Mouse (Mus musculus): ENCODE measurements at regions not wholly inside any gene's neighbourhood (a gene's known extent, or its start where the extent isn't known, plus 50 kb on each side); places are given as distances from the start of the nearest gene placed in this dataset.

DNA sequence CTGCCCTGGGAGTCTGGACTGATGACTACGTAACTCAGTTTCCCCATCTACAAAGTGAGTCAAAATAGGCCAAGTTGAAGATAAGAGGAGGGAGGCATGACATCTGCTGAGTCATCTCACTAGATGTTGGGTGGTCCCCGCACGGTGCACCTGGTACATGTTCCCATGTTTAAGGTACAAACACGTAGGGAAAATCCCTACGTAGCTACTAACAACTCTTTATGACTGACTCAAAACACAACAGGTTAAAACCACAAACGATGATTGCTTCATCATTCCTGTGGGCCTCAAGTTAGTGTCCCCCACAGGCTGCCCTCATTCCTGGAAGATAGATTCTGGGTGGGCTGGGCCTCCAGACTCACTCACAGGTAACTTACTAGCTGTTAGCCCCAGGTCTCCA is 107.7 kb downstream of the Sox9 start:
- DNase-seq (ENCODE audit: low spot score): no peak

- DNase-seq (ENCODE audit: low spot score): no peak
Measured at GRCm38 (mm10) chr11:112897597-112897996, 115.6 kb downstream of the Sox9 start.

DNA sequence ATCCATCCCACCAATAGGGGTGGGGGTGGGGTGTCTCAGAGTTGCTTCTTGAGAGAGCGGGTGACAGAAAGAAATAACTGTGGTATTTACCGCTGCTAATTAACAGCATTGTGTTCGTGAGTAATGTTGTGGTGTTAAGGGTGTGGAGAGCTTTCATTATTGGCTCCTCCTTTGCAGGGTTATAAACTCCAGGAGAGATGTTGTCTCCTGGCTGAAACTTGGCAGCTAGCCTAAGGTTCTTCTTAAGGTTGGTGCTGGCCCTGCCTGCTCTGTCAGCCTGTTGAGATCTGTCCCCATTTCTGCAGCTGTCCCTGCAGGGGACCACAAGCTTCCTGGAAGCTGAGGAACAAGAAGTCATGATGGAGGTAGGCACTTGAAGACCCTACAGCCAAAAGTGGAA is 120.6 kb downstream of the Sox9 start:
- no peak for DNase-seq (ENCODE audit: low spot score)

GRCm38 (mm10) chr11:112910309-112910708 is 128.3 kb downstream of the Sox9 start:
- no peak for DNase-seq (ENCODE audit: low spot score)

GRCm38 (mm10) chr11:112912875-112913274 is 130.9 kb downstream of the Sox9 start:
- DNase-seq (ENCODE audit: low spot score): no peak

- DNase-seq (ENCODE audit: low spot score): no peak
Measured at GRCm38 (mm10) chr11:112916923-112917322, 134.9 kb downstream of the Sox9 start.

- no peak for DNase-seq (ENCODE audit: low spot score)
Measured at GRCm38 (mm10) chr11:112920131-112920530, 138.1 kb downstream of the Sox9 start.

GRCm38 (mm10) chr11:112924577-112924976 is 142.6 kb downstream of the Sox9 start:
- DNase-seq (ENCODE audit: low spot score): no peak

- DNase-seq (ENCODE audit: low spot score): no peak
Measured at GRCm38 (mm10) chr11:112925140-112925539, 143.1 kb downstream of the Sox9 start.

GRCm38 (mm10) chr11:112926330-112927025 is 144.5 kb downstream of the Sox9 start:
- DNase-seq (ENCODE audit: low spot score): no peak

DNA sequence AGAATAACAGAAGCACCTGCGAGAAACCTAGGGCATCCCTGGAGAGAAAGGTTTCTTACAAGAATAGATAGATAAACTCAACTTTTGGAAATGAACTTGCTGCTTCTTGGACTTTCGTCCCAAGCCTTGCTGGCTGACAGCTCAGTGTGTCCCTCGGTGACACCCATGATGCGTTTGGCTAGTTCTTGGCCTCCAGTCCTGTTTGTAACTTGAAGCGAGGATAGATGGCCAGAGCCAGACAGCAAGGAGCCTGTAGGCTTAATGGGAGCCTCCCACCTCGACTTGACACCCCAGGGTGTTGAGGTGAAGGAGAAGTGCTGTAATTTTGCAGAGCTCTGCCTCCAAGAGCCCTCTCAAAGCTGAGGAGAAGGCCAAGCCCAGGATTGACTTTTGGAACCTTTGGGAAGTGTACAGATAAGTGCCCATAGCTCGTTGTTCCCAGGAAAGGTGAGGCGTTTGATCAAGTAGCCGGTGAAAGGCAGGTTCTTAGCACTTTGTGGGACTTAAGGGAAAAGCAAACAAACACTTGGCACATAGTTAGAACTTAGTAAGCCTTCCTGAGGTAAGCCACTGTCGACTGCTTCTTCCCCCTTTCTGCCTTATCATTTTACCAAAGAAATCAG is 148.3 kb downstream of the Sox9 start:
- DNase-seq (ENCODE audit: low spot score): no peak

- DNase-seq (ENCODE audit: low spot score): no peak
Measured at GRCm38 (mm10) chr11:112938035-112938434, 156.0 kb downstream of the Sox9 start.

DNA sequence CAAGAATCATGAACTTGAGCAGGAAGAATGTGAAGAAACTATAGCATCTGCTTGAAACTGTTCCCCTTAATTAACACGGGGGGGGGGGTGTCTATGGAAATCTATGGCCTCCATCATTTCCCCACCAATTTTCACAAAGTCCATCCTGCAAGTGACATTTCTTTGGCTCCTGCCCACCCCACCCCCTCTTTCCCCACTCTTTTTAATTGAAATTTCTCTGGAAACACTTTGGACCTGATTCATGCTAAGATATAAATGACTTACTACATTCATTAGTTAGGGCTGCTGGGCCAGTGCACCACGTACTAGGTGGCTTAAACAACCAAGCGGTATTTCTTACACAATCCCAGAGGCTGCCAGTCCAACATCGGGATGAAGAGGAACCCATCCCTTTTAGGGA is 169.4 kb downstream of the Sox9 start:
- no peak for DNase-seq (ENCODE audit: low spot score)

GRCm38 (mm10) chr11:112952356-112952755 is 170.3 kb downstream of the Sox9 start:
- DNase-seq (ENCODE audit: low spot score): no peak

DNA sequence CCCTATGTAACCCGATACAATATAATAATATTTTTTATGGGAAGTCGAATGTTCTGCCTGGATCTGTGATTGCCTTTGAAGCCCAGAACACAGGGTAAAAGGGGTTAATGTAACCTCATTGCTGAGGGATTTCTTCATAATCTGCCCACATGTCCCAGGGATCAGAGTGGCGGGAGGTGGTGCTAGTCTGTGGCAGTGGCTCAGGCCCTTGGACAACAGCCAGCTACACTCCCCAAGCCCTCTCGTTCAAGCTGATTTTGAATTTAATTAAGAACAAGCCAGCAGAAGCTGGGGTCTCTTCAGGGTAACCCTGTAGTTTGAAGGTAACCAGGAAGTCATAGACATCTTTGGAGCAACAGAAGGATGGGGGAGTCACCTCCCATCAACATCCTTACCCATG is 171.5 kb downstream of the Sox9 start:
- DNase-seq (ENCODE audit: low spot score): no peak

DNA sequence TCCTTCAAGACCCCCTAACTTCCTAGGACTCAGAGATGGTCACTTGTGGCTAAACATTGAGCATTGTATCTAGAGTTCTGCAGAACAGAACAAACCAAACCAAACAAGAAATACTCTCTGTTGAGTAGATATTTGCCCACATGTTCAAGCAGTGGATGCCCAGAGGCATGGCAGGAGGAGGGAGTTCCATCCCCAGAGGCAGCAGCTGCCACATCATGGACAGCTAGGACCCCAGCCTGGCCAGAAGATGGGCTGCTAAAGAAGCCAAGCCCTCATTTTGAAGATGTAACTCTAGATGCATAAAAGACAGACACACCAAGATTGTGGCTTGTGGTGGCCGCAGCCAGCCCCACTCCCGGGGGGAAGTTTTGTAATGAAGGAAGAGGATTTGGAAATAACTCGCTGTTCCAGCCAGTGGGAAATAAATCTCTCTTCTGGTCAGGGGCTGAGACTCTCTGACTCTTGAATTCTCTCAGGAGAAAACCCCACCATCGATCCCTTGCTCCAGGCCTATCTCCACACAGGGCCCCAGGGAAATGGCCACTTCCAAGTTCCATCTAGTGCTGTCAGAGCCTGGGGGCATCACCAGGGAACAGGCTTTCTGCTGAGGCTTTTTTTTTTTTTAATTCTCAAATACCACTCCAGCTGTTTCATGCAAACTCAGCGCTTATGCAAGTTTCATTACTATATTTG is 174.9 kb downstream of the Sox9 start:
- no peak for DNase-seq (ENCODE audit: low spot score)

GRCm38 (mm10) chr11:112959609-112960008 is 177.6 kb downstream of the Sox9 start:
- no peak for DNase-seq (ENCODE audit: low spot score)

DNA sequence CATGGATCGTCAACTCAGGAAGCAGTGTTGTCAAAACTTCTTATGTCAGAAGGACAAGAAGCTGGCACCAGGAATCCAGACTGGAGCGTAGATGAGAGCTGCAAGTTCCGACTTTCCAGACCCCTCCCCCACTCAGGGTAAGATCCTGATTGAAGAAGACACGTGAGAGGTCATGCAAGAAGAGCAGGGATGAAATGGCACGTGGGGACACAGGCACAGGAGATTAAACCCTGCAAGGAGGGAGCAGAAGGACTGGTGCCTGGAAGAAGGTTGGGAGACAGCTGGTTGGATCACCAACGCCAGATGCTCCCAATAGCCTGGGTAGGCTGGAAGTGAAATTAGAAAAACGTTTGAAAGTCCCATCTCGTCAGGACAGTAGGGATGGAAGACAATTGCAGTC is 191.3 kb downstream of the Sox9 start:
- no peak for DNase-seq (ENCODE audit: low spot score)

DNA sequence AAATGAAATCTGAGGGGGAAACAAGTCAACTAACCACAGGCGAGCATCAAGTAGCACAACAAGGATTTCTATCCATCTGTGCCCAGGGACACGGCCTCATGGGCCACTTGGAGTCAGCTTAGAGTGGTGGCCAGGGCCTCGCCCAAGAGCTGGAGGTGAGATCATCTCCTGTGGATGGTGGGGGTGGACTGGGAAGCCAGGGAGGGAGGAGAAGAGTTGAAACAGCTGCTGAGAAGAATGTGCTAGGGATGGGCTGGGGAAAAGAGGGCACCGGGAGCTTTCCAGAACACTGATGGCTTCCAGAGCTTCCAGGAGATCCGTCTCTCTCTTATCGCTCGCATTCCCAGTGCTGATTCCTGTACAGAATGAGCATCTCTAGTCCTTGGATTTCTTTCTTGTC is 192.9 kb downstream of the Sox9 start:
- DNase-seq (ENCODE audit: low spot score): no peak

DNA sequence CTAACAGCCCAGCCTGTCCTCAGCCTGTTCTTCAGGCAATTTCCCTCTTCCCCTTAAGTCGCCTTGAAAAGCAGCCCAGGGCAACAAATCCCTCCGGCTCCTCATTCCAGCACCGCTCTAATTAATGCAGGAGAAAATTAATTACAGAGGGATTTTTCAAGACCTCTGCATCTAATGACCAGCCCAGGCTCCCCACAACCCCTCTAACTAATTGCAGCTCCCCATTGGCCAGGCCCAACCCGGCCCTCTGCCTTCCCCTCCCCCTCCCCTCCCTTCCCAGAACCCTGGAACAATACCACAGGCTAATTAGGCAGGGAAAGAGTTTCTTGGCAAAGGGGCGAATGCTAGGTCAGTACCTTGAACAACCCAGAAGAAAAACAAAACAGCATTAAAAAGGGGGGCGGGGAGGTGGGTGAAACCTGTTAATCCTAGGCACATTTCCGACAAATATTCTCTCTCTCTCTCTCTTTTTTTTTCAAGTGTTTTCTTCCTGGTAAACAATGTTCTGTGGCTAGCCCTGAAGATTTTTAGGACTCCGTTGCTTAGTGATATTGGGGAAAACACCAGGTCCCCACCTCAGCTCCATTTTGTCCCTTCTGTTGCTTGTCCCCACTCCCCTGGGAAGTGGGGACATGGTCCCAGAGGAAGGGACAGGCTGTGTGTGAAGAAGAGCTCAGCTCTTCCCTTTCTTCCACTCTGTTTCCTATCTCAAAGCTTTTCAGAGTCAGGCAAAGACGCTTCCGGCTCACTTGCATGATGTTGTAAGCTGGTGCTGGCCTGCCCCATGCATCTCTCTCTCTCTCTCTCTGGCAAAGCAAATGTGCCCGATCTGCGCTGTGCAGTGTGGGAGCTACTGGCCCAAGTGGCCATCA is 195.1 kb downstream of the Sox9 start:
- DNase-seq (ENCODE audit: low spot score): no peak

DNA sequence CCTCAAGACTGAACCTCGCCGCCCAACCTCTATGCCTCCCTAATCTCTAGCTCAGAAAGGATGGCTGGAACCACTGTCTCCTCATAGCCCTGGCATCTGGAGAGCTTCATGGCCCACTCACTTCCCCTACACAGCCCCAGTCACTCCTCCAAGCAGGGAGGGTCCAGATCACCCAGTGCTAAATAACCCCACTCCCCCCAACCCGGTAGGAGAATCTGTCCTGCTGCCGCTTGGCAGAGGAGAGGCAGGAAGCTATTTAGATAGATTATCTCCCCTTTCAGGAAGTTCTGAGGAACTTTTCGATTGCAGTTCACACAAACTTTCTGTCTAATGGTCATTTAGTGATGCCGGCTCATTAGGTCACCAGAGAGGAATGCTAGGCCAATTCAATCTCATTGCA is 196.9 kb downstream of the Sox9 start:
- no peak for DNase-seq (ENCODE audit: low spot score)

- no peak for DNase-seq (ENCODE audit: low spot score)
Measured at GRCm38 (mm10) chr11:112979413-112979812, 197.4 kb downstream of the Sox9 start.

Measured in c-Kit-positive CD71-positive TER-119-positive erythroid progenitor cells, embryonic 14.5 days (primary cell).